27 mouse cellular contexts compared by ENCODE assay signal in the genomic region with DNA sequence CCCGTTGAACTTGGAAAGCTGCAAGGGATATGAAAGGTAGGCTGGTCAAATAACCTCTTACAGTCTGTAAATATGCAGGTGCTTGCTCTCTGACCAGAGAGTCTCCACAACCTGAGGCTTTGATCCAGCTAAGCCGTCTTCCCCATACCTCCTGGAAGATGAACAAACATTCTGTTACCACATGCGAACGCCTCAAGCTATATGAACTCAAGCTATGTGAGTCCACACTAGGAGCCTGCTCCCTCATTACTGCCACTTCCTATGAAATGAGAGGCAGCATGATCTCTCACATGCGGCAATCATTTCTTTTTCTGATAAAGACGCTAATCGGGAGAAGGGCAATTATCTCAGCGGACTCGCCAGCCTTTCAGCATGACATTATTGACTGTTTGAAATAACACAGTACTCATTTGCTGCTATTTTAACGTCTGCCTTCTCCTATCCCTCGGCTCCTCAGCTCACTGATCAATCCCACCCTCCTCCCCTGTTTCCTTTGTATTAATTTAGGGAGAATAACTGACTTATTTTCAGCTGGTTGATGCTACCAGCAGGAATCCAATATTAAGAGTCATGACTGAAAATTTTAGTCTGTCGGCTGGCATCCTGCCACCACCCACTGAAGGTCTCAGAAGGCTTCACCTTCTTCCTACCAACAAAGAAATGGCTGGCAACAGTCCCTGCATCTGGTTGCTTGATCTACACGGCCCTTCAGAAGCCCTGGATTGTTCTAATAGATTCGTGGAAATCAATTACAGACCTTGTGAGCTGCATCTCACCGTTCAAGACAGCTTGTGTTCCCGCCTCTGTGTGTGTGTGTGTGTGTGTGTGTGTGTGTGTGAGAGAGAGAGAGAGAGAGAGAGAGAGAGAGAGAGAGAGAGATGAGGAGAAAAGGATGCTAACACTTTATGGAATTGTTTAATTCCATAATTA. TPM values are rescaled to one million over a fixed set of nuclear protein-coding genes. Genes with fewer than 3 reads are reported as not detected.
A peak's percentile ranks its signal among the peaks of the same experiment; 100 is the strongest.
DNase-seq lines count a peak whose midpoint lies in the region; ATAC-seq lines count a peak whose summit lies in the region.
"Had no signal": no experiment of that assay in that cellular context is flagged by ENCODE, and none has a peak within 500 bp of the region (broad histone marks: within the 10 kb centered on the region; RNA-seq: fewer than 3 reads in every experiment).

No protein-coding gene starts in this region.

- H3K27ac ChIP-seq in forebrain, embryonic 12.5 days = 0 out of 2 replicates have a peak overlapping the region, but pooled peaks have one; percentile 20
- H3K27ac ChIP-seq in forebrain, embryonic 11.5 days (ENCODE audit: low read depth, low read length) = no peak overlapping the region
- peak overlapping the region; percentile 49; the same call in 1 of the 2 replicates for H3K27ac ChIP-seq in neural tube, embryonic 13.5 days (replicated peaks)
- 0 out of 2 replicates have a peak overlapping the region, but pooled peaks have one; percentile 1 for H3K27ac ChIP-seq in forebrain, embryonic 16.5 days (ENCODE audit: low read length)
- peak overlapping the region; percentile 34 for H3K27ac ChIP-seq in midbrain, embryonic 15.5 days
- H3K27ac ChIP-seq: embryonic facial prominence, embryonic 12.5 days; heart, embryonic 13.5 days; intestine, embryonic 15.5 days; limb, embryonic 12.5 days; liver, embryonic 12.5 days; macrophage had no signal

- no peaks in the 10 kb centered on the region for H3K27me3 ChIP-seq in forebrain, embryonic 12.5 days
- no peaks in the 10 kb centered on the region for H3K27me3 ChIP-seq in forebrain, embryonic 11.5 days (ENCODE audit: control insufficient read depth, insufficient read depth, low read length)
- no peaks in the 10 kb centered on the region for H3K27me3 ChIP-seq in neural tube, embryonic 13.5 days
- H3K27me3 ChIP-seq in forebrain, embryonic 16.5 days (replicated peaks; ENCODE audit: control insufficient read depth, insufficient read depth, low read length) = no peaks in the 10 kb centered on the region
- H3K27me3 ChIP-seq in midbrain, embryonic 15.5 days (replicated peaks) = no peaks in the 10 kb centered on the region
- H3K27me3 ChIP-seq: embryonic facial prominence, embryonic 12.5 days; intestine, embryonic 15.5 days; liver, embryonic 12.5 days had no signal

- no peak overlapping the region for H3K4me2 ChIP-seq in forebrain, embryonic 12.5 days
- no peak overlapping the region for H3K4me2 ChIP-seq in forebrain, embryonic 11.5 days (ENCODE audit: low read depth, low read length, severe bottlenecking)
- H3K4me2 ChIP-seq in neural tube, embryonic 13.5 days = no peak overlapping the region
- no peak overlapping the region for H3K4me2 ChIP-seq in forebrain, embryonic 16.5 days (ENCODE audit: low read length)
- H3K4me2 ChIP-seq in midbrain, embryonic 15.5 days = no peak overlapping the region
- H3K4me2 ChIP-seq: embryonic facial prominence, embryonic 12.5 days; heart, embryonic 13.5 days; intestine, embryonic 15.5 days; limb, embryonic 12.5 days; liver, embryonic 12.5 days; lung, embryonic 14.5 days had no signal

- 66% methylated on average over 16 of the region's 16 CpGs for WGBS in forebrain, embryonic 12.5 days
- WGBS in forebrain, embryonic 11.5 days = 74% methylated on average over 16 of the region's 16 CpGs
- 56% methylated on average over 16 of the region's 16 CpGs for WGBS in neural tube, embryonic 13.5 days
- 38% methylated on average over 16 of the region's 16 CpGs for WGBS in forebrain, embryonic 16.5 days
- 45% methylated on average over 16 of the region's 16 CpGs for WGBS in midbrain, embryonic 15.5 days

- no peak overlapping the region for H3K4me3 ChIP-seq in forebrain, embryonic 12.5 days (replicated peaks)
- H3K4me3 ChIP-seq in forebrain, embryonic 11.5 days (ENCODE audit: low read depth, low read length) = no peak overlapping the region
- no peak overlapping the region for H3K4me3 ChIP-seq in neural tube, embryonic 13.5 days
- no peak overlapping the region for H3K4me3 ChIP-seq in forebrain, embryonic 16.5 days (replicated peaks; ENCODE audit: low read length)
- H3K4me3 ChIP-seq in midbrain, embryonic 15.5 days = no peak overlapping the region
- H3K4me3 ChIP-seq: embryonic facial prominence, embryonic 12.5 days; erythroblast, embryonic 14.5 days; heart, embryonic 13.5 days; intestine, embryonic 15.5 days; limb, embryonic 12.5 days; liver, embryonic 12.5 days had no signal

- DNase-seq in forebrain, embryonic 11.5 days (ENCODE audit: low spot score) = no peak
- no peak for DNase-seq in neural tube, embryonic 10.5 days (ENCODE audit: extremely low spot score, low spot score)
- no peak for DNase-seq in layer of hippocampus, adult 9-11 months
- DNase-seq: adrenal gland, postnatal 10 days; cerebellum, adult 9-11 months; gastrocnemius, postnatal 10 days; heart, adult 18-20 months; heart, postnatal 36 days; kidney, adult 9 months; kidney, postnatal 25 days; lung, embryonic 14.5 days; thymus, postnatal 25 days had no signal

- H3K9me3 ChIP-seq in forebrain, embryonic 12.5 days = no peaks in the 10 kb centered on the region
- no peaks in the 10 kb centered on the region for H3K9me3 ChIP-seq in forebrain, embryonic 11.5 days (ENCODE audit: control insufficient read depth, low read length)
- H3K9me3 ChIP-seq in neural tube, embryonic 13.5 days = no peaks in the 10 kb centered on the region
- no peaks in the 10 kb centered on the region for H3K9me3 ChIP-seq in forebrain, embryonic 16.5 days (ENCODE audit: control insufficient read depth, low read length)
- H3K9me3 ChIP-seq in midbrain, embryonic 15.5 days = no peaks in the 10 kb centered on the region
- H3K9me3 ChIP-seq: embryonic facial prominence, embryonic 12.5 days; heart, embryonic 13.5 days; intestine, embryonic 15.5 days; limb, embryonic 12.5 days; liver, embryonic 12.5 days had no signal

- no peak overlapping the region for H3K9ac ChIP-seq in forebrain, embryonic 12.5 days
- H3K9ac ChIP-seq in forebrain, embryonic 11.5 days (ENCODE audit: low read length) = no peak overlapping the region
- no peak overlapping the region for H3K9ac ChIP-seq in neural tube, embryonic 13.5 days
- H3K9ac ChIP-seq in forebrain, embryonic 16.5 days (replicated peaks; ENCODE audit: low read depth, low read length) = no peak overlapping the region
- H3K9ac ChIP-seq in midbrain, embryonic 15.5 days = no peak overlapping the region
- H3K9ac ChIP-seq: embryonic facial prominence, embryonic 12.5 days; heart, embryonic 13.5 days; intestine, embryonic 15.5 days; limb, embryonic 12.5 days; liver, embryonic 12.5 days; lung, embryonic 14.5 days had no signal

- 0 out of 2 replicates have a peak, but pooled peaks cover 10% of the 10 kb centered on the region for H3K4me1 ChIP-seq in forebrain, embryonic 12.5 days
- H3K4me1 ChIP-seq in forebrain, embryonic 11.5 days (replicated peaks; ENCODE audit: control insufficient read depth, insufficient read depth, low read length) = no peaks in the 10 kb centered on the region
- H3K4me1 ChIP-seq in neural tube, embryonic 13.5 days (replicated peaks) = no peaks in the 10 kb centered on the region; the same call in 1 of the 2 replicates
- peaks cover 7% of the 10 kb centered on the region for H3K4me1 ChIP-seq in forebrain, embryonic 16.5 days (replicated peaks; ENCODE audit: control insufficient read depth, insufficient read depth, low read length)
- H3K4me1 ChIP-seq in midbrain, embryonic 15.5 days = peaks cover 10% of the 10 kb centered on the region
- H3K4me1 ChIP-seq: intestine, embryonic 15.5 days; limb, embryonic 12.5 days; liver, embryonic 12.5 days had no signal

- ATAC-seq in forebrain, embryonic 12.5 days (ENCODE audit: low FRiP score) = peak; percentile 55; the same call in 1 of the 2 replicates
- ATAC-seq in forebrain, embryonic 11.5 days (replicated peaks; ENCODE audit: low FRiP score) = no peak
- ATAC-seq in neural tube, embryonic 13.5 days (ENCODE audit: low read depth) = peak; percentile 12; the same call in 1 of the 2 replicates
- peak; percentile 75 for ATAC-seq in forebrain, embryonic 16.5 days
- peak; percentile 65 for ATAC-seq in midbrain, embryonic 15.5 days (replicated peaks)
- ATAC-seq in megakaryocyte, adult 5-6 weeks (ENCODE audit: poor library complexity, severe bottlenecking) = no peak
- ATAC-seq: intestine, embryonic 15.5 days; liver, embryonic 12.5 days; Patski had no signal

- no peaks in the 10 kb centered on the region for H3K36me3 ChIP-seq in forebrain, embryonic 12.5 days (replicated peaks)
- H3K36me3 ChIP-seq in forebrain, embryonic 11.5 days (ENCODE audit: control insufficient read depth, insufficient read depth, low read length) = no peaks in the 10 kb centered on the region
- no peaks in the 10 kb centered on the region for H3K36me3 ChIP-seq in neural tube, embryonic 13.5 days
- H3K36me3 ChIP-seq in forebrain, embryonic 16.5 days (ENCODE audit: control insufficient read depth, insufficient read depth) = no peaks in the 10 kb centered on the region
- H3K36me3 ChIP-seq in midbrain, embryonic 15.5 days (replicated peaks) = no peaks in the 10 kb centered on the region
- H3K36me3 ChIP-seq: embryonic facial prominence, embryonic 12.5 days; heart, embryonic 13.5 days; intestine, embryonic 15.5 days; limb, embryonic 12.5 days; liver, embryonic 12.5 days had no signal

RNA-seq across cellular contexts. Expression of gene Kcna5, which starts 9.2 kb away (rescaled TPM):
- polyA plus RNA-seq in forebrain, embryonic 12.5 days (2016; fragmentation: Nextera tagmentation; extraction: Ambion mirVana) = 1.6 and 2.0 TPM in 2 replicates
- 1.3 and 1.8 TPM in 2 replicates for polyA plus RNA-seq in forebrain, embryonic 11.5 days (2014; fragmentation: Nextera tagmentation; extraction: Ambion mirVana)
- polyA plus RNA-seq in neural tube, embryonic 13.5 days (2015; fragmentation: Nextera tagmentation; extraction: Ambion mirVana) = 1.9 and 2.3 TPM in 2 replicates
- 2.2 and 2.4 TPM in 2 replicates for polyA plus RNA-seq in forebrain, embryonic 16.5 days (2015; fragmentation: Nextera tagmentation; extraction: Ambion mirVana)
- polyA plus RNA-seq in midbrain, embryonic 15.5 days (2015; fragmentation: Nextera tagmentation; extraction: Ambion mirVana) = 3.3 and 3.4 TPM in 2 replicates
- not detected in 2 replicates for total RNA-seq in megakaryocyte, adult 5-6 weeks (2015)
- total RNA-seq in megakaryocyte, adult 5-6 weeks (2017) = not detected in 2 replicates
- total RNA-seq: monocyte, adult 5-6 weeks; neutrophil, adult 5-6 weeks had no signal
- polyA plus RNA-seq: erythroblast, embryonic 14.5 days; macrophage had no signal

Comparison
In these comparisons a context has a peak if more than half of its experiments do, and no peak if none do; other contexts are left out.
1. ATAC-seq: peak in forebrain, embryonic 12.5 days (single experiment), neural tube, embryonic 13.5 days (single experiment), forebrain, embryonic 16.5 days (single experiment) and midbrain, embryonic 15.5 days (single experiment); none in forebrain, embryonic 11.5 days (single experiment) and megakaryocyte, adult 5-6 weeks (single experiment).